Mouse (Mus musculus) lung, postnatal 0 days (tissue): ENCODE measurements around the gene Gm27029.

Experiments
- CTCF ChIP-seq: IDR thresholded peaks from 2 replicates; pipeline ENCODE4 v1.5.1; 2016; ENCODE audit warnings: antibody characterized with exemption, mild to moderate bottlenecking
- EP300 ChIP-seq: IDR thresholded peaks from 2 replicates; pipeline ENCODE4 v1.6.1; 2016; ENCODE audit warnings: antibody characterized with exemption, mild to moderate bottlenecking, control low read depth

- TF ChIP-seq CTCF (no peak), EP300 (no peak)
Measured at GRCm38 (mm10) chr11:101462141-101462540, 37.5 kb upstream of the Gm27029 start.
